Mouse (Mus musculus) cerebellum, adult 2 months (tissue): Measurements from ENCODE around the gene Gm49361. TPM values are rescaled to one million over a fixed set of nuclear protein-coding genes. Genes with fewer than 3 reads are reported as not detected.
"Not testable (repeated sequence)": the region's sequence is repeated elsewhere in the genome, so short reads cannot be mapped to it uniquely, and the experiment has no call there.

ENCODE experiments used
- DNase-seq, 2 experiments: peaks; one replicate each; pipeline ENCODE4 v3.0.0; 2021
- H3K27ac ChIP-seq: fragments of 200-500 bp; 2 replicates; pipeline ENCODE4 v1.5.1; 2012; ENCODE audit warnings: low read length, control low read depth, inconsistent platforms; ENCODE audit not compliant: insufficient read depth
- H3K27me3 ChIP-seq: fragments of 200-500 bp; 2 replicates; pipeline ENCODE4 v1.6.1; 2012; ENCODE audit warnings: inconsistent platforms, mild to moderate bottlenecking, low read length, moderate library complexity; ENCODE audit not compliant: control insufficient read depth, insufficient read depth
- H3K4me1 ChIP-seq: fragments of 200-500 bp; 2 replicates; pipeline ENCODE4 v1.6.1; 2011; ENCODE audit warnings: low read length; ENCODE audit not compliant: control insufficient read depth, insufficient read depth
- H3K4me3 ChIP-seq: fragments of 200-500 bp; replicated peaks from 2 replicates; pipeline ENCODE3; 2011; ENCODE audit warnings: mild to moderate bottlenecking, low read depth, low read length, control low read depth; ENCODE audit not compliant: insufficient read depth
- CTCF ChIP-seq: fragments of 200-500 bp; IDR thresholded peaks from 2 replicates; pipeline ENCODE4 v1.5.1; 2011; ENCODE audit warnings: low read depth, mild to moderate bottlenecking, control low read depth, low read length, moderate library complexity, borderline replicate concordance; ENCODE audit not compliant: insufficient read depth
- POLR2A ChIP-seq: fragments of 200-500 bp; IDR thresholded peaks from 2 replicates; pipeline ENCODE4 v1.6.1; 2011; ENCODE audit warnings: low read length, control low read depth, borderline replicate concordance; ENCODE audit not compliant: insufficient read depth
- WGBS: fragments of 180-500 bp; shearing (Covaris S2); methylation state at CpG from one replicate; pipeline ENCODE4 v1.1.7; 2018; 5-methylcytosine and 5-hydroxymethylcytosine counted together
- polyA plus RNA-seq: library from polyadenylated mRNA; depleted of rRNA; stranded (reverse); fragments of >200 nt; gene quantifications from 2 replicates; pipeline ENCODE4 v1.2.3, GENCODE M21; 2012

The Gm49361 gene
- polyA plus RNA-seq, 1 experiment, result not detected

- Histone ChIP-seq H3K27me3 (no peaks in the 10 kb centered on the region), H3K27ac (peak overlapping the region; percentile 89), H3K4me1 (no peaks in the 10 kb centered on the region), H3K4me3 (peak overlapping the region; percentile 77)
- under 1% methylated on average over 19 of the region's 19 CpGs for WGBS
- TF ChIP-seq CTCF, result no peak
- TF ChIP-seq POLR2A, result no peak
- no peak for DNase-seq
Observed at GRCm38 (mm10) chr14:57664311-57664821, 81.5 kb downstream of the Gm49361 start.

DNA sequence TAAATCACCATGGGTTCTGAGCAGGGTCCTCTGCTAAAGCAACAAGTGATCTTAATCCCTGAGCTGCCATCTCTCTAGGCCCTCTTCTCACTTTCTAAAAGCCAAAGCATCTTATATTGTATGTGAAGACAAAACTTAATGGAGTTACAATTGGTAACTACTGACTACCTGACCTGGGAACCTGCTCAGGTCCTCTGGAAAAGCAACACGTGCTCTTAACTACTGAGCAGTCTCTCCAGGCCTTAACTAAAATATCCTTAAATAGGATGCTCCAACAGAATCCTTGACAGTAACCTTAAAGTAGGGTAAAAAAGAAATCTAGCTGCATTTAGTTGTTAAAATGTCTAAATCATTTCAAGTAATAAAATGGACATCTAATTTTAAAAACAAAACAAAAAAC lies 82.3 kb downstream of the Gm49361 start:
- Histone ChIP-seq H3K4me3 (no peak overlapping the region), H3K4me1 (no peaks in the 10 kb centered on the region), H3K27ac (no peak overlapping the region), H3K27me3 (no peaks in the 10 kb centered on the region)
- no peak for DNase-seq
- TF ChIP-seq POLR2A, result no peak
- TF ChIP-seq CTCF, result no peak
- 36% methylated on average over 1 of the region's 1 CpGs for WGBS

- H3K4me3 ChIP-seq, result no peak overlapping the region
- no peaks in the 10 kb centered on the region for H3K4me1 ChIP-seq
- H3K27me3 ChIP-seq, result no peaks in the 10 kb centered on the region
- TF ChIP-seq POLR2A (no peak), CTCF (no peak)
- WGBS, result 95% methylated on average over 4 of the region's 4 CpGs
- H3K27ac ChIP-seq, result no peak overlapping the region
- DNase-seq, result no peak
Observed at GRCm38 (mm10) chr14:57658301-57658700, 87.6 kb downstream of the Gm49361 start.

DNA sequence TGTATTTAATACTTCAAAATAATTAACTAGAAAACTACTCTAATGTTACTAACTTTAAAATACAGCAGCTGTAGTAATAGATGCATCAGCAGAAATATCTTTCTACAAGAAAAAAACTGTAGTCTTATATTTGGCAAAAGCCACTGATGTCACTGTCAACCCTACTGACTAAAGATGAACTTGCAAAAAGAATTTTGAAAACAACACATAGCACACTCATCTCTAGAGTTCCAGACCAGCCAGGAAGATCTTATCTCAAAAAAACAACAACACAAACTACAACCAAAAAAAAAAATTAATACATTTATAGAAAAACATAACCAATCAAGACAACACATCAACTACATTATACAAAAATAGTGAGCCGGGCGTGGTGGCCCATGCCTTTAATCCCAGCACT lies 88.4 kb downstream of the Gm49361 start:
- Histone ChIP-seq H3K4me3 (no peak overlapping the region), H3K27me3 (no peaks in the 10 kb centered on the region), H3K27ac (no peak overlapping the region), H3K4me1 (no peaks in the 10 kb centered on the region)
- no peak for DNase-seq
- no peak for TF ChIP-seq POLR2A
- no peak for TF ChIP-seq CTCF
- 94% methylated on average over 2 of the region's 2 CpGs for WGBS

DNA sequence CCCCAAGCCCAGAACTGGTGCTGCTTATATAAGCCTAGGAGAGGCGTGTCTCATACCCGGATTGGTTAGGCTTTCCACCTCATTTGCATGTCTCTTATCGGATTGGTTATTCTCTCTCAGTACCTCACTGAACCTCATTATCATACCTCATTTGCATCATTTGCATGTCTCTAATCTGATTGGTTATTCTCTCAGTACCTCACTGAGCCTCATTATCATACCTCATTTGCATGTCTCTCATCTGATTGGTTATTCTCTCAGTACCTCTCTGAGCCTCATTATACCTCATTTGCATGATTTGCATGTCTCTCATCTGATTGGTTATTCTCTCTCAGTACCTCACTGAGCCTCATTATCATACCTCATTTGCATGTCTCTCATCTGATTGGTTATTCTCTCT lies 89.4 kb downstream of the Gm49361 start:
- WGBS, result 98% methylated on average over 3 of the region's 3 CpGs
- H3K4me1 ChIP-seq, H3K27me3 ChIP-seq, DNase-seq, H3K4me3 ChIP-seq, H3K27ac ChIP-seq: not testable (repeated sequence)

DNA sequence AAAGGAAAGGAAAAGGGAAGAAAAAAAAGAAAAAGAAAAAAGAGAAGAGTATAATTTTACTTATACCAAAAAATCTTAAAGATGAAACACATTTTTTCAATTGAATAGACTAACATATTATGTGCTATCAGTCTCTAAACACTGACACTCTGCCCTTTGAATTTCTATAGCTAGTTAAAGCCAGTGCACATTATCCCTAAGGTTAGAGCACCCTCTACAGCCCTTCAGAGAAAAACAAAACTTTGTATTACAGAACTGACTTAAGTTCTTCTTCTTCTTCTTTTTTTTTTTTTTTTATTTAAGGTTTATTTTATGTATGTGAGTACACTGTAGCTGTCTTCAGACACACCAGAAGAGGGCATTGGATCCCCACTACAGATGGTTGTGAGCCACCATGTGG lies 96.4 kb downstream of the Gm49361 start:
- Histone ChIP-seq H3K4me3 (no peak overlapping the region), H3K27me3 (no peaks in the 10 kb centered on the region), H3K27ac (no peak overlapping the region), H3K4me1 (no peaks in the 10 kb centered on the region)
- TF ChIP-seq CTCF (peak; percentile 3; the same call in 1 of the 2 replicates), POLR2A (no peak)
- no peak for DNase-seq

DNA sequence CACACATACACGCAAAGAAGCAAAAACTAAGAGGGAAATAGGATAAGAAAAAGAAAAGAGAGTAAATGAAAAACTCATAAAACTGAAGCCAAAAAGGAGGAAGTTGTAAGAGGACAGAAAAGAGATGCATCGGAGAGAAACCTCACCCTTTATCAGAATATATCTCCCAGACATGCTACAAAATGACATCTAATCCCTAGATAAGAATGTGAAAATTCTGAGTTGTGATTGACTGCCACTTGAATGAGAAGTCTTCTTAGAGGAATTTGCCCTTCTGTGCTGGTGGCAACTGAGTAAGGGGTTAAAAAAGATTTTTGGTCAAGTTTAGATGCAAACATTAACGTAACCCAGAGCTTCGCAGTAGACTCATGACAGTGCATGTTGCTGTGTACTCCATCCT lies 99.7 kb downstream of the Gm49361 start:
- Histone ChIP-seq H3K27ac (no peak overlapping the region), H3K27me3 (no peaks in the 10 kb centered on the region), H3K4me3 (no peak overlapping the region), H3K4me1 (no peaks in the 10 kb centered on the region)
- 92% methylated on average over 4 of the region's 4 CpGs for WGBS
- TF ChIP-seq POLR2A (no peak), CTCF (no peak)
- no peak for DNase-seq

DNA sequence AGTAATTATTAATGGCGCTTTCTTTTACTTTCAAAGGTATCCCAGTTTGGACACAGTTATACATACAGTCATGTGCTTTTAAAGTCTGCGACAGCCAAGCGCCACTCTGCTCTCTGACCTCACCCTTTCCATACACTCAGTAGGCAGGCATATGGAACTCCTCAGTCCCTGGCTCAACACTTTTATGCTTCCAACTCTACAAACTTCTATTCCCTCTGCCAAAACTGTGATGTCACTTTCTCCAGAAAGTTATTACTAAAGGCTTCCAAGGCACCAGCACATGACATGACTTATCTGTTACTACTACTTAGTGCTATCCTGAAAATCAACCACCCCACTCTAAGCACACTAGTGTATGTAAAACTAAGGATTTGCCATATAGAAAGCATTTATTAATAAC lies 106.8 kb downstream of the Gm49361 start:
- Histone ChIP-seq H3K27ac (no peak overlapping the region), H3K4me1 (no peaks in the 10 kb centered on the region), H3K27me3 (no peaks in the 10 kb centered on the region), H3K4me3 (no peak overlapping the region)
- TF ChIP-seq POLR2A (no peak), CTCF (no peak)
- WGBS, result 98% methylated on average over 3 of the region's 3 CpGs
- no peak for DNase-seq
